Mouse (Mus musculus) stomach, embryonic 14.5 days (tissue): ENCODE data around the gene Hist2h3c1. TPM values are rescaled to one million over a fixed set of nuclear protein-coding genes. Genes with fewer than 3 reads are reported as not detected.

Experiments
- ATAC-seq: fragments of 200-750 bp; cut with Nextera tagmentation; 2 replicates; pipeline ENCODE4 v1.8.0; 2017; ENCODE audit warnings: low read depth, moderate TSS enrichment; ENCODE audit not compliant: insufficient number of reproducible peaks, insufficient read depth, low FRiP score
- H3K27ac ChIP-seq: fragments of 300-500 bp; sonication (generic); 2 replicates; pipeline ENCODE4 v1.5.1; 2014; ENCODE audit warnings: mild to moderate bottlenecking, low read length, moderate library complexity, mixed read lengths
- H3K27me3 ChIP-seq: fragments of 300-500 bp; sonication (generic); 2 replicates; pipeline ENCODE4 v1.6.1; 2014; ENCODE audit warnings: low read length, control low read depth, mixed read lengths; ENCODE audit not compliant: control insufficient read depth, insufficient read depth
- H3K36me3 ChIP-seq: fragments of 300-500 bp; sonication (generic); 2 replicates; pipeline ENCODE4 v1.6.1; 2014; ENCODE audit warnings: mild to moderate bottlenecking, control low read depth, low read length, moderate library complexity, mixed read lengths; ENCODE audit not compliant: control insufficient read depth, insufficient read depth
- H3K4me1 ChIP-seq: fragments of 300-500 bp; sonication (generic); 2 replicates; pipeline ENCODE4 v1.6.1; 2014; ENCODE audit warnings: low read length, control low read depth, mixed read lengths; ENCODE audit not compliant: control insufficient read depth, insufficient read depth
- H3K4me2 ChIP-seq: fragments of 300-500 bp; sonication (generic); replicated peaks from 2 replicates; pipeline ENCODE4 v1.6.1; 2014; ENCODE audit warnings: low read depth, low read length, control low read depth
- H3K4me3 ChIP-seq: fragments of 300-500 bp; sonication (generic); 2 replicates; pipeline ENCODE4 v1.5.1; 2014; ENCODE audit warnings: low read depth, low read length, control low read depth
- H3K9ac ChIP-seq: fragments of 300-500 bp; sonication (generic); replicated peaks from 2 replicates; pipeline ENCODE4 v1.6.1; 2014; ENCODE audit warnings: low read depth, mild to moderate bottlenecking, control low read depth, low read length, moderate library complexity, mixed read lengths
- H3K9me3 ChIP-seq: fragments of 300-500 bp; sonication (generic); 2 replicates; pipeline ENCODE4 v1.6.1; 2016; ENCODE audit warnings: low read depth, low read length, control low read depth; ENCODE audit not compliant: control insufficient read depth
- WGBS: fragments of 180-500 bp; shearing (Covaris S2); extraction: QIAGEN DNeasy Blood & Tissue Kit; methylation state at CpG from one replicate; pipeline ENCODE4 v1.1.7; 2014; 5-methylcytosine and 5-hydroxymethylcytosine counted together
- polyA plus RNA-seq: library from polyadenylated mRNA; unstranded; fragments of >200 nt; fragmentation: Nextera tagmentation; extraction: Ambion mirVana; gene quantifications from 2 replicates; pipeline ENCODE4 v1.2.1, GENCODE M21; 2014

The Hist2h3c1 gene
- polyA plus RNA-seq, 1 experiment from 2014 or later, result 3.0 TPM

- ATAC-seq, result no peak
- H3K36me3 ChIP-seq, result no peaks in the 10 kb centered on the region
These were observed 17.7 kb upstream of the Hist2h3c1 start for GRCm38 (mm10) chr3:96228828-96229227.

GRCm38 (mm10) chr3:96230404-96230803 lies 16.1 kb upstream of the Hist2h3c1 start:
- 78% methylated on average over 2 of the region's 2 CpGs for WGBS
- Histone ChIP-seq H3K4me2 (no peak overlapping the region), H3K9ac (no peak overlapping the region), H3K36me3 (no peaks in the 10 kb centered on the region), H3K27ac (no peak overlapping the region), H3K4me3 (no peak overlapping the region), H3K4me1 (no peaks in the 10 kb centered on the region), H3K9me3 (no peaks in the 10 kb centered on the region), H3K27me3 (no peaks in the 10 kb centered on the region)
- no peak for ATAC-seq

More at GRCm38 (mm10) chr3:96228828-96229227, 17.7 kb upstream of the Hist2h3c1 start:
- no peak overlapping the region for H3K9ac ChIP-seq
- no peak overlapping the region for H3K4me3 ChIP-seq
- no peak overlapping the region for H3K4me2 ChIP-seq
- H3K27me3 ChIP-seq, result no peaks in the 10 kb centered on the region
- WGBS, result 62% methylated on average over 2 of the region's 2 CpGs
- H3K27ac ChIP-seq, result no peak overlapping the region
- no peaks in the 10 kb centered on the region; the same call in 1 of the 2 replicates for H3K4me1 ChIP-seq
- no peaks in the 10 kb centered on the region for H3K9me3 ChIP-seq

GRCm38 (mm10) chr3:96230910-96231757 lies 15.4 kb upstream of the Hist2h3c1 start:
- no peak overlapping the region for H3K4me2 ChIP-seq
- no peak overlapping the region for H3K4me3 ChIP-seq
- H3K9me3 ChIP-seq, result no peaks in the 10 kb centered on the region
- H3K9ac ChIP-seq, result no peak overlapping the region
- H3K27ac ChIP-seq, result no peak overlapping the region
- no peaks in the 10 kb centered on the region for H3K4me1 ChIP-seq
- whole genome bisulfite sequencing, result 70% methylated on average over 4 of the region's 4 CpGs
- no peaks in the 10 kb centered on the region for H3K27me3 ChIP-seq
- no peaks in the 10 kb centered on the region for H3K36me3 ChIP-seq
- ATAC-seq, result no peak

DNA sequence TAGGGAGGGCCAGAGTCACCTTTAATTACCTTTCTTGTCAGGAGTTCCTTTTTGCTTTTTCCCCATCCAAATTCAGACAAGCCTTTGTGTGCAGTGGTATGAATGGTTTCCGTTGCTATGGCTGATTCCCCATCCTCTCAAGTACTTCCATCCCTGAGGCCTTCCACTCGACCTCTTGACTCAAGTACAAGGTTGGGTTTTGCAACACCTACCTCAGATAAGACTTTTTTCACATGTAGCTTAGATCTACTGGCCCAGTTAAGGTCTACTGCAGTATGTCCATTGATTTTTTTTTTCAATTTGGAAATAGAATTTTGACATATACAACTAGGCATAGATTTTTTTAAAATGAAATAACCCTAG lies 14.7 kb upstream of the Hist2h3c1 start:
- H3K4me1 ChIP-seq, result peaks cover 3% of the 10 kb centered on the region; the same call in 1 of the 2 replicates
- no peak overlapping the region for H3K9ac ChIP-seq
- no peak overlapping the region for H3K4me2 ChIP-seq
- H3K9me3 ChIP-seq, result no peaks in the 10 kb centered on the region
- ATAC-seq, result no peak
- no peaks in the 10 kb centered on the region for H3K27me3 ChIP-seq
- WGBS, result 69% methylated on average over 2 of the region's 2 CpGs
- no peak overlapping the region for H3K4me3 ChIP-seq
- no peak overlapping the region for H3K27ac ChIP-seq
- no peaks in the 10 kb centered on the region for H3K36me3 ChIP-seq

DNA sequence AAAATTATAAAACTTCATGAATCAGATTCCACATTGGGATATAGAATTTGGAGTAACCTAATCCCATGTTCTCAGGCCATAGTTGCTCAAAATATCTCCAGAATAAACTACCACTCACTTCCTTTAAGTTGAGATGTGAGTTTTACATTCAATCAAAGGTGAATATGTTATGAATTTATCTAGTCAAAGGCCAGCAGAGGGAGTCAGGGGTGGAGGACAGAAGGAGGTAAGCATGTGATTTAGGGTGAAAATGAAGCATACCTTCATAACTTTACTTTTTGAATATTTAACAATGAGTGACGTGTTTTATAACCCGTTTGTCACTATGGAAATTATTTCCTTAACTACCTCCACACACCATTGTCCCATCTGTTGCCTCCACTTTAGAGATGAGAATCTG lies 11.6 kb upstream of the Hist2h3c1 start:
- ATAC-seq, result no peak
- Histone ChIP-seq H3K9ac (no peak overlapping the region), H3K27me3 (no peaks in the 10 kb centered on the region), H3K27ac (no peak overlapping the region), H3K4me2 (no peak overlapping the region), H3K9me3 (no peaks in the 10 kb centered on the region), H3K36me3 (no peaks in the 10 kb centered on the region), H3K4me3 (no peak overlapping the region), H3K4me1 (peaks cover 9% of the 10 kb centered on the region)
- 85% methylated on average over 2 of the region's 2 CpGs for WGBS

DNA sequence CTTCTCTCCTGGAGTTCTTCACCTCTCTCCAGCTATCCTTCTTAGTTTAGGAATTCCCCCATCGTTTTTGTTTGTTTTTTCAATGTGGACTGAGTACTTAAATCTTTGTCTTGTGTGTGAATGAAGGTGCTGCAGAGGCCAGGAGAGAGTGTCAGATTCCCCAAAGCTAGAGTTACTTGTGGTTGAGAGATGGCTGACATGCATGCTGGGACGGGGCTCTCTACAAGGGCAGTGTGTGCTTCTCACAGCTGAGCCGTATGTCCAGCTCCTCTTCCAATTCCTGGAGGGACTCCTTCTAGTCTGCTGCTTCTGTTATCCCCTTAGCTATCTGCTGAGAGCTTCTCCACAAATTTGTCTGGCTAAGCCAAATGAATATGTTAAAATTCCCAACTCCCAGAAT lies 10.6 kb upstream of the Hist2h3c1 start:
- WGBS, result 43% methylated on average over 3 of the region's 3 CpGs
- Histone ChIP-seq H3K4me1 (peaks cover 9% of the 10 kb centered on the region), H3K4me2 (no peak overlapping the region)

GRCm38 (mm10) chr3:96236834-96237334 lies 9.6 kb upstream of the Hist2h3c1 start:
- Histone ChIP-seq H3K9me3 (no peaks in the 10 kb centered on the region), H3K4me2 (peak overlapping the region; percentile 59), H3K4me3 (peak overlapping the region; percentile 32), H3K4me1 (peaks cover 9% of the 10 kb centered on the region), H3K27ac (peak overlapping the region; percentile 59; the same call in 1 of the 2 replicates), H3K9ac (peak overlapping the region; percentile 65; the same call in 1 of the 2 replicates), H3K27me3 (no peaks in the 10 kb centered on the region), H3K36me3 (no peaks in the 10 kb centered on the region)
- ATAC-seq, result no peak
- 68% methylated on average over 4 of the region's 4 CpGs for WGBS

More for the DNA sequence above, 10.6 kb upstream of the Hist2h3c1 start:
- H3K9ac ChIP-seq, result no peak overlapping the region
- H3K4me3 ChIP-seq, result no peak overlapping the region
- ATAC-seq, result no peak
- no peaks in the 10 kb centered on the region for H3K36me3 ChIP-seq
- H3K9me3 ChIP-seq, result no peaks in the 10 kb centered on the region
- H3K27me3 ChIP-seq, result no peaks in the 10 kb centered on the region
- H3K27ac ChIP-seq, result no peak overlapping the region

GRCm38 (mm10) chr3:96237335-96237903 lies 9.1 kb upstream of the Hist2h3c1 start:
- peak overlapping the region; percentile 59 for H3K4me2 ChIP-seq
- H3K4me1 ChIP-seq, result peaks cover 9% of the 10 kb centered on the region
- H3K9ac ChIP-seq, result peak overlapping the region; percentile 65
- no peaks in the 10 kb centered on the region for H3K36me3 ChIP-seq
- H3K27ac ChIP-seq, result peak overlapping the region; percentile 59
- ATAC-seq, result no peak
- H3K4me3 ChIP-seq, result peak overlapping the region; percentile 32
- H3K9me3 ChIP-seq, result no peaks in the 10 kb centered on the region
- WGBS, result 16% methylated on average over 7 of the region's 7 CpGs
- no peaks in the 10 kb centered on the region for H3K27me3 ChIP-seq
